Mouse (Mus musculus): Measurements from ENCODE around the gene Gm12184. TPM values are rescaled to one million over a fixed set of nuclear protein-coding genes. Genes with fewer than 3 reads are reported as not detected.
"Not testable (repeated sequence)": the region's sequence is repeated elsewhere in the genome, so short reads cannot be mapped to it uniquely, and the experiment has no call there.

The Gm12184 gene
- polyA plus RNA-seq (2012; rRNA removed): 24.1 and 28.7 TPM in 2 replicates

DNA sequence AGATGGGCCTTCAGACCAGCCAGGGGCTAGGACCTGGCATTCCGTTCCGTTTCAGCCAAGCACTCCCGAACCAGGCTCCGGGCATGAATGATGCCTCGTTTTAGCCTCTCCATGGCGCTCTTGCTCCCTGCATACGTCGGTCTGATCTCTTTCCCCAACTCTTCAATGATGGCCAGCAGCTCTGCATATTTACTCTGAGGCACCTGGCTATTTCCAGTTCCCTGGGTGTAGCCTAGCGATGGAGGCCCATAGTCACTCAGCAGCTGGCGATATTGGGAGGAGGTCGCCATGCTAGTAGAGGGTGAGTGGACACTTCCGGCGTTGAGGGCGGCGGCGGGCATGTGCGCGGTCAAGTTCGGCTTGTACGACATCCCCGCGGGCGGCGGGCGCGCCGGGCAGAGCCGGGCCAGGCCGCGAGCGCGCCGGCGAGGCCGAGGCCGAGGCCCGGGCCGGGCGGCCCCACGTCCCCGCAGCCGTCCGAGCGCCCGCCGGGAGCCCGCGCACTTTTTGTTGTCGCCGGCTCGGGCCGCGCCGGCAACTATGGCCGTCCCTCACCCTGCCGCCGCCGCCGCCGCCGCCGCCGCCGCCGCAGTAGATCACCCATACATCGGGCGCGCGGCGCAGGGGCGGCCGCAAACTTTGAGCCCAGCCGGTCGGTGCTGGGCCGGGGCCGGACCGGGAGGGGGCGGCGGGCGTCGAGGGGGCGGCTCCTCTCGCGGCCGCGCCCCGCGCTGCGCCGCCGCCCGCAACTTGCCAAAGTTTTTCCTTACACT, at the start of gene Gm12184, which contains the start of gene Trim7:
Gene Gm12184, minus strand, starts transcription at position 677 of the 773 bp plus-strand sequence.
Gene Trim7, plus strand, starts transcription at position 162 of the 773 bp plus-strand sequence.
- DNase-seq (ENCODE audit: extremely low spot score in 1 of 2, low spot score in 1 of 2): not testable (repeated sequence)

DNA sequence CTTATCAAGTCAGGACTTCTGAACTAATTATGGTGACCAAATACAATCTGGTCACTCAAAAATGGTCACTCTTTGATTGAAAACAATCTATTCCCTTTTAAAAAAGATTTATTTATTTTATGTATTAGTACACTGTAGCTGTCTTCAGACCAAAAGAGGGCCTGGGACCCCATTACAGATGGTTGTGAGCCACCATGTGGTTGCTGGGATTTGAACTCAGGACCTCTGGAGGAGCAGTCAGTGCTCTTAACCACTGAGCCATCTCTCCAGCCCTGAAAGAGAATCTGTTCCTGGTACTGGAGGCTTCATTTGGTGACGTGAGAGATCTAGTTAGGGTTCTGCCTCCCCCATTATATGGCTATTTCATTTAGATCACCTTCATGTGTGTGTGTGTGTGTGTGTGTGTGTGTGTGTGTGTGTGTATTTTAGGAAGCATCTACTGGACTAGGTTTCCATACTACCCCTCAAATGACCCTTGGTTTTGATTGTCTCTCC, 48.9 kb upstream of the Gm12184 start:
- DNase-seq (ENCODE audit: extremely low spot score in 1 of 2, low spot score in 1 of 2): not testable (repeated sequence)

DNA sequence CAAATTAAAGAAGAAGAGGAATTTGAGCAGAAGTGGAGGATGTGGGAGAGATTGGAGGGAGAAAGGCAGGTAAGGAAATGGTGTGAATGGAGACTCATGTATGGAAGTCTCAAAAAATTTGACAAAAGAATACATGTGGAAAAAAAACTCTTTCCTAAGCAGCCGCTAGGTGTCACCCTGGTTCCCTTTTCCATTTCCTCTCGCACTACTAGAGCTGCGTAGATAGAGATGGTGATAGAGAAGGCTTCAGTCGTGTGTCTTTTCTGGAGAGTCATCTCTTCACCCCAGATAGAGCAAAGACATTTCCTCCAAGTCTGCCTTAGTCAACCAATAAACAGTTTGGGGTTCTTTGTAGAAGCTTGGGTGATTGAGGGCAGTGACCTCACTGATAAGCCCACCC, 48.0 kb upstream of the Gm12184 start:
- peak in 1 of 2 experiments; percentile 82 for DNase-seq (ENCODE audit: extremely low spot score in 1 of 2, low spot score in 1 of 2)

DNA sequence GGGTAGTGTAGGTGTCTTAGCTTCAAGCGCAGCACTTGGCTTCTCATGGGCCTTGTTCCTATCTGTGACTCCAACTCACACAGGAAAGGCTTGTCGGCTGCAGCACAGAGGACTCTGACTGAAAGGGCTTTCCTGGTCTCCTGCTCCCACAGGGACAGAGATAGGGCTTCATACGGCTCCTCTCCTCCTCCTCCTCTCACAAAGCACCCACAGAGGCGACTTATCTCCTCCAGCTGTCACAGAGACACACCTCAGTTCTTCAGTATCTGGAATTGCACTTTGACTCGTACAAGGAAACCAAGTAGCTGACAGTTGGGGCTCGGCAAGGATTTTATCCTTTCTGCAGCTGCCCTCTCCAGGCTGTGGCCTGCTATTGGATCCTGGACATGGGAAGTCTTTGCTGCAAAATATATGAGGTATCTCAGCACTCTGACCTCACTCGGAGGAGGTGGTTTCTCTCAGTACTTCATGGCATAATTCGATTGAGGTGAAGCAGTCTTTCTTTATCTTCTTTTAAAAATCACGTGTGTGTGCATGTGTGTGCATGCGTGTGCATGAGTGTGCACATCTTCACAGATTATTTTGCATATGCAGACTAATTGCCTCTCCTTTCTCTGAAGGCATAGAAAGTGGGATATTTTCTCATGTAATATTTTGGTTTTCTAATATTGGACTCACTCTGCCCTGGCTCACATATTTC, 47.3 kb upstream of the Gm12184 start:
- no peak for DNase-seq (ENCODE audit: extremely low spot score in 1 of 2, low spot score in 1 of 2)

DNA sequence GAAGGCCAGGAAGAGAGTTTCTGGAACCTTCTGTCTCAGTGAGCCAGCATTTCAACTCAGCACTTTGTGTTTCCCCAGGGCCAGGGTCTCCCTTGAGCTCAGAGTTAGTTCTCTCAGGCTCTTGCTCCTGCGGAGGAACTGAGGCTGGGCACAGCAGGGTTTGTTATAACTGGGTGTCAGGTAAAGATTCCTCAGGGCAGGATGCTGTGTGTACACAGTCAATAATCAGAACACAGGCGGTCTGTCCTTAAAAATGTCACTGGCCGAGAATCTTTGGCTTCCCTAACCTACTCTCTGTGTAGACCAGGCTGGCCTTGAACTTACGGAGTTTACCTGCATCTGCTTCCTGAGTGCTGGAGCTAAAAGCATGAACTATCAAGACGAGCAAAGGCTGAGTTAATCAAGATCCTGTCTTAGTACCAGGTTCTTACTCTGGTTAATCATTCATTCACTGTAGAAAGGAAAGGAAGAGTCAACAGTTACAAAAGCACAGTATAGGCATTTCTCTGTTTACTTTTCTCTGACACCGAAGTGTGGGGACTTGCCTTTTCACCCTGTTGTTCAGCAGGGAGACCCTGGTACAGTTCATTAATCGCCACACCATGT, 46.3 kb upstream of the Gm12184 start:
- no peak for DNase-seq (ENCODE audit: extremely low spot score in 1 of 2, low spot score in 1 of 2)

GRCm38 (mm10) chr11:48871817-48872541, 45.5 kb upstream of the Gm12184 start:
- DNase-seq (ENCODE audit: extremely low spot score in 1 of 2, low spot score in 1 of 2): peak in 1 of 2 experiments; percentile 39

- peak in 1 of 2 experiments; percentile 35 for DNase-seq (ENCODE audit: extremely low spot score in 1 of 2, low spot score in 1 of 2)
Measured at GRCm38 (mm10) chr11:48871201-48871772, 44.8 kb upstream of the Gm12184 start, which contains the start of gene Irgm1. TSS of gene Irgm1 (minus strand) at chr11:48871683.

DNA sequence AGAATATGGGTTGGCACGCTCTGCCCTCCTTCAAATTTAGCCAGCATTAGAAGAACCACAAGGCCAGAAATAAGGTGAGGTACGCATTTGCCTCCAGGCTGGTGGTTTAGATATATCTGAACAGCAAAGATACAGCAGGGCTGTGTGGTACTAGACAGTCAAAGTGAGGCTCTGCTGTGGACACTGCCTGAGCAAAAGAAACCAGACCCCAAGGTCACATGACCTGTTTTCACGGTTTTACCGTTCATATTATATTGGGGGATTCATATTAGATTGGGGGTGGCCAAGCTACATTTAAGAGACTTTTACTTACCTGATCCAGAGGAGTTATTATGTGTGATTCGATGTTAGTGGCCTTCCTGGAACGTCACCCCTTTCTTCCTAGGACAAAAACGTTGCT, 44.3 kb upstream of the Gm12184 start:
- DNase-seq (ENCODE audit: extremely low spot score in 1 of 2, low spot score in 1 of 2): no peak

DNA sequence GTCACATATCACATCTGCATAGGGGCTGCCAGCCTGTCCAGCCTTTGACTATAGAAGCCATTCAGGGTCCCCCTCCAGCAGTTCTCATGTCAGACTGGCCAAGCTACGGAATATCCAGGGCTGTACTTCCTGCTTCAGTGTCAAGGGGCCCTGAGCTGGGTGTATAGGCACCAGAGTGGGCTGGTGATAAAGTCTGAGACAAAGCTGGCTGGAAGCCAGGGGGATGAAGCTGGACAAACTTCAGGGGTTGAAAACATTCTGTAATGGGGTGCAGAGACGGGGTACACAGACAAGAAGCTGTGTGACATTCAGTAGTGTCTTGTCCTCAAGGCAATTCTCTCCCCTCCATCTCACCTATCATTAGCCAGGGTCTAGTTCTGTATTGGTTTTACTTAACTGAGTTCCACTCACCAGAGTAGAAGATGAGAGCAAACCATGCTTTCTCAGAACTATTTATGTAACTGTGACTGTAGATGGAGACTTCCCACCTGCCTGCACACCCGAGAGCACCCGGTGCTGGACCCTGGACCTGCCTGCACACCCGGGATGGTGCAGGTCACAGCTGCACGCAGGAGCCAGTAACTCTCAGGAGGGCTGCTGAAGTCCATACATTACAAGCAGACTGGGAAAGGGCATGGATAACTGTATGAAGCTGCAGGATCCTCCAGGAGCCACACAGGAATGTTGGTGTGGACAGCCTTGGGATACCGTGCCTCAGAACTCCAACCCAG, 43.1 kb upstream of the Gm12184 start:
- no peak for DNase-seq (ENCODE audit: extremely low spot score in 1 of 2, low spot score in 1 of 2)

GRCm38 (mm10) chr11:48866481-48866880, 40.0 kb upstream of the Gm12184 start:
- DNase-seq (ENCODE audit: extremely low spot score in 1 of 2, low spot score in 1 of 2): no peak

GRCm38 (mm10) chr11:48863808-48864207, 37.4 kb upstream of the Gm12184 start:
- DNase-seq (ENCODE audit: extremely low spot score in 1 of 2, low spot score in 1 of 2): no peak

GRCm38 (mm10) chr11:48862784-48863319, 36.4 kb upstream of the Gm12184 start:
- DNase-seq (ENCODE audit: extremely low spot score in 1 of 2, low spot score in 1 of 2): no peak

- DNase-seq (ENCODE audit: extremely low spot score in 1 of 2, low spot score in 1 of 2): peak in 1 of 2 experiments; percentile 85
Measured at GRCm38 (mm10) chr11:48859014-48859413, 32.6 kb upstream of the Gm12184 start.

DNA sequence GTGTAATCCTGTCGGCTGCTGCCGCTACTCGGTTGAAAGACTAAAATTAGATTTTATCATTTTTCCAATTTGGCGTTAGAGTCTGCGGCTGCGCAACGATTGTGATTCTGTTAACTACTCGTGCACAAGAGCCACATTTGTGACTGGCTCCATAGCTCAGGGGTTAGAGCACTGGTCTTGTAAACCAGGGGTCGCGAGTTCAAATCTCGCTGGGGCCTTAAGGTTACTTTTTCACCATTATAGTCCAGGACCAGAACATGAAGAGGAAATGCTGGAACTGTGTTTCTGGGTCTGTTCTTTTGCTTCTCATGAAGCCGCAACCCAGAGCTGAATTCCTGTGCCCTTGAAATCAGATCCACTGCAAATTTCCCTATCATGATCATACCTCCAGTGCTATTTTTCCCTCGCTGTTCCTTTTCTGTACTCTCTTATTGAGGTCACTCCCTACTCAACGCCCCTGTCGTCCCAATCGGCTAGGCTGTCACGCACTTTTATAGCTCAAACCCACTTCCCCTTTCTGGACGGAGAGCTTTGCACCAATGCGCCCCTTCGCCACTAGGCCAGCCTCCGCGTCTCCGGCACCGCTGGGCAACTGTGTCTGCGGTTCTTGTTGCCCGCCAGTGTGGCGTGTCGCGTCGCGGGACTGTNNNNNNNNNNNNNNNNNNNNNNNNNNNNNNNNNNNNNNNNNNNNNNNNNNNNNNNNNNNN, 27.2 kb upstream of the Gm12184 start:
- DNase-seq (ENCODE audit: extremely low spot score in 1 of 2, low spot score in 1 of 2): peak; percentile 85 to 98

- peak in 1 of 2 experiments; percentile 12 for DNase-seq (ENCODE audit: extremely low spot score in 1 of 2, low spot score in 1 of 2)
Measured at GRCm38 (mm10) chr11:48852624-48853473, 26.4 kb upstream of the Gm12184 start.

GRCm38 (mm10) chr11:48852190-48852589, 25.7 kb upstream of the Gm12184 start:
- no peak for DNase-seq (ENCODE audit: extremely low spot score in 1 of 2, low spot score in 1 of 2)

GRCm38 (mm10) chr11:48851270-48851995, 25.0 kb upstream of the Gm12184 start:
- DNase-seq (ENCODE audit: extremely low spot score in 1 of 2, low spot score in 1 of 2): no peak

Data from frontal cortex, adult 2 months (tissue).